Mouse (Mus musculus): ENCODE data around the gene Tmem138. TPM values are rescaled to one million over a fixed set of nuclear protein-coding genes. Genes with fewer than 3 reads are reported as not detected.

The Tmem138 gene
- polyA plus RNA-seq (2014; fragmentation: Illumina TruSeq; extraction: RNeasy Lipid Tissue Mini Kit (QIAGEN cat#74804); ENCODE audit: low replicate concordance) = 2.0 TPM

DNA sequence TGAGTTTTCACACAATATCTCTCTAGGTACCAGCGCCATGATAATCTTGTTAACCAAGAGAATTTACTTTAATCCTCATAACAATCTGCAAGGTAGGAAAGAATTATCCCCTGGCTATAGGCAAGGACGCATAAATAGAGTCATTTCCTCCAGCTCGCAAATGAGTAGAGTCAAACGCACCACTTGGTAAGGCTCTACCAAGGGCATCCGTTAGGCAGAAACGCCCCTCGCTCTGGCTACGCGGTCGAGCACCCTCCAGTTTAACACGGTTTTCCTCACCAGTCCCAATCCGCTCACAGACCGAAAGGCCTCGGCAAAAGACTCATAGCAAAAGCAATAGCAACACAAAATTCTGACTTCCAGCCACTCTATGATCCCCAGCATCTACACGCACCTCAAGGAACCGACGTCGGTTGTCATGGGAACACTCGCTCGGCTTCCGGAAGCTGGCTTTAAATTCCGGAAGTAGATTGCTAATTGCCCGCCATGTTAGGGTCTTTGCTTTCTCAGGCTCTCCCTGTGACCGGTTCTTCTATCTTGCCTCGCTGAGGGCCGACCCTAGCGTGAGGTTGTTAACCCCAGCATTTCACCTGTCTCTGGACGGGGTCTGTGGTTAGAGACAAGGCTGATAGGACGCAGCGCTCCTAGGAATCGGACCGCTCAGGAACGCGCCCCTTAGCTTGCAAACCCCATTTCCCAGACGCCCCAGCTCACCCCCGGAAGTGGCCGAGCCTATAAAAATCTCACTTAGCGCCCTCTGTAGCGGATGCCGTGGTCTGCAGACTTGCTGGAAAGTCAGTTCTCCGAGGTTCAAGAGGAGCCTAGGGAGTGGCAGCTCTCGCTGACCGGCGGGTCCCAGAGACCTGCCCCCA is at the start of gene Tmem138, which contains the start of gene Cyb561a3:
Gene Tmem138, minus strand, starts transcription at position 673 of the 872 bp plus-strand sequence.
Gene Cyb561a3, plus strand, starts transcription at position 483 of the 872 bp plus-strand sequence.

DNA sequence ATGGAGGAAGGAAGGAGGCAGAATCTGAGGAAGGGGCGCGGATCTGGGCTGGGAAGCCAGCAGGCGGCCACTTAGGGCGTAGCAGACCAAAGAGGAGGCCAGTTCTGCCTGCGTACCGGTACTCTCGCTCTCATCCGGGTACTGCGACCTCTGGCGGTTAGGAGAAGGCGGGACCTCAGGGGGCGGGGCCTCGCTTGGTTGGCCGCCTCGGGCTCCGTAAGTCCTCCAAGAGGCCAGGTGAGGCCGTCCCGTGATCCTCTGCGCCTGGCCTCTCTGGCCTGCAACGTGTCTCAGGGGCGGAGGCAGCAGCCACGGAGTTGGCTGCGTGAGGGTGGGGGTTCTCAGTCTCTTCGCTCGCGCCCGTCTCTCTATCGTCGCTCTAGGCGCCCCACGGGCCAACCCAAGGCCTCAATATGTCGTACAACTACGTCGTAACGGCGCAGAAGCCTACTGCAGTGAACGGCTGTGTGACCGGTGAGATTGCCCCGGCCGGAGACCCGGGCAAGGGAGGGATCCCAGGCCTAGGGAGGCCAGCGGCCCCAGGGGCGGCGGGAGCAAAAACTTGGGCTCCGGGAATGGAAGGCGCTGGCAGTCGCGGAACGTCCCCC is 28.2 kb upstream of the Tmem138 start, which contains the start of the genes Ddb1 and Tkfc:
Gene Ddb1, plus strand, starts transcription at position 35 of the 608 bp plus-strand sequence.
Gene Tkfc, minus strand, starts transcription at position 362 of the 608 bp plus-strand sequence.

DNA sequence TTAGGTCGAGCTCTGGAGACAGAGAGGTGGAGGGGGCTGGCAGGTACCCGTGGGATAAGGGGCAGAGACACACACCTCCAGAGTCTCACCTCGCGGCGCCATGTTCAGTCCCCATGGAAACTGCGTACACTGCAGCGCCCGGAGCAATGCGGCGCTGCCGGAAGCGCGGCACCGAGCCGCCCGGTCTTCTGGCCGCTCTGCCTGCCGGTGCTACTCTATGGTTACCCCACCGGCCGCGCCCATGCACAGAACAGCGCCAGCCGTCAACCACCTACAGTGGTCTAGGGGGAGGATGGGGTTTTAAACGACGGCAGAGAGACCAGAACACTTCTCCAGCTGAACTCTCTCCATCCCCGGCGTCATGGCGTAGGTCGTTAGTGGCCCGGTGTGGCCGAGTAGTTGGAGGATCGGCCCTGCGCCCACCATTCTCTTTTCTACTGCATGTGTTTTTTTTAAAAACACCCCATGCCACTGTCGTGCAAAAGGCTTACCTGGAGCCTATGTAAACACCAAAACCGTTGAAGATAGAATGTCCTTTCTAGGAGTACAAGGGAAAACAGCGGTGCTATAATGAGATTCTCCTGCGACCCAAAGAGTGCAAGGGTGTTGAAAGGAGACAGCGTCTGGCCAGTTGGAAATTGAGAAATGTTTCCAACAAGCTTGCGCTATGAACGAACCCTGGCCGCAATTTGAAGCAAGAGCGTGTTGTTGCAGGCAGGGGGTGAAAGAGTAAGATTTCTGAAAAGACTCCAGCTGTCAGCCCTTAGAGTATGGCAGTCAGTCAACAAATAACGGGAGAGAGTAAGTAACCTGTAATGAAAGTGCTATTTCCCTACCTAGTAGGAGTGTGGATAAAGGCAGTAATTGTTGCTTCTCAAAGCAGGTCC is 21.3 kb downstream of the Tmem138 start, which contains the start of gene Tmem216:
Gene Tmem216, minus strand, starts transcription at position 615 of the 887 bp plus-strand sequence.

DNA sequence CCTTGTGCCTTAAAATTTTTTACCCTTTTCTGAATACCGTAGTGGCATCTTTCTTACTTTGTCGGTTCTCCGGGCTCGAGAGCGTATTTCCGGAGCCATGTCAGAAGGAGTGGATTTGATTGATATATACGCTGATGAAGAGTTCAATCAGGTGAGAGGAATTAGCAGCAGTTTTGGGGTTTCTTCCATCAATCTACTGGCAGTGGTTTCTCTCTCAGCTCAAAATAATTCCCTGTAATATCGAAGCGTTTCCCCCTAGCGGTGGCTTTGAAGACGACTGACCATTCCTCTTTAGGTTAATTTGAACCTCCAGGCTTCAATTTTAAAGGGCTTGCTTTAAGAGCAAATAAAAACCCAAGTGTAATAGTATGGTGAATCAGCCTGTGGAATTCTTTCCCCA is 51.3 kb downstream of the Tmem138 start, which contains the start of gene Sdhaf2:
Gene Sdhaf2, minus strand, starts transcription at position 233 of the 400 bp plus-strand sequence.

DNA sequence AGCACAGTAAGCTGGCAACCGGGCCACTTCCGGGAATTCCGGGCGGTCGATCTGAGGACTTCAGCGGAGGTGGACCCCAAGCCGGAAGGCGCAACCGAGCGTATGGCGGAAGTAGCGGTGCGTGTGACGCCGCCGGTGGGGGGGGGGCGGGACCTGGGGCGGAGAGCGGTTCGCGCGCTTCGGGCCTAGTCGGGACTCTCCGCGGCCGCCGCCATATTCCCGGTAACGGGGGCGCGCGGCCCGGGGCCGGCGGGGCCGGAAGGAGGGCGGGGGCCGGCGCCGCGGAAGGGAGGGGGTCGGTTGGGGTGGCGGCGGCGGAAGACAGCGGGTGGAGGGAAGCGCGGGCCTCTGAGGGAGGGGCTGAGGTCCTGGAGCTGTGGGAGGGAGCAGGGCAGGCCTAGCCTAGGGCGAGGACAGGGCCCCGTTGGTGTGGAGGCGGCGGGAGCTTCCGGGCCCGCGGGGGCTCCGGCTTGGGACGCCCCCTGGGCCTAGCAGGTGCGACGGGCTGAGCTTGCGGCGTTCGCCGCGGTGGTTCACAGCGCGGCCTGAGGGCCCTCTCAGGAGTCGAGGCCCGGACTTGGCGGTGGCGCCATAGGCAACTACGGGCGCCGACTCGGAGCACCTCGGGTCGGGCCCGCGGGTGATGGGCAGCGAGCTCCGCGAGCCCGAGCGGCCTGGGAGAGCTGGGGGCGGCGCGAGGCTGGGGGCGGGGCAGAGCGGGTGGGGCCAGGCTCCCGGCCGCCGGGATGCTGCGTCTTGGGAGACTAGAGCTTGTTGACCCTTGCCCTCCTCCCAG is 51.9 kb downstream of the Tmem138 start, which contains the start of gene Cpsf7:
Gene Cpsf7, plus strand, starts transcription at position 161 of the 796 bp plus-strand sequence.

Other genes with a start within 250 kb of the Tmem138 start
- gene Syt7, start 188.3 kb downstream of the Tmem138 start, polyA plus RNA-seq (2014; fragmentation: Illumina TruSeq; extraction: RNeasy Lipid Tissue Mini Kit (QIAGEN cat#74804); ENCODE audit: low replicate concordance) = 1.2 TPM
- not detected for gene Lrrc10b, start 119.9 kb downstream of the Tmem138 start, polyA plus RNA-seq (2014; fragmentation: Illumina TruSeq; extraction: RNeasy Lipid Tissue Mini Kit (QIAGEN cat#74804); ENCODE audit: low replicate concordance)
- not detected for gene Ppp1r32, start 94.4 kb downstream of the Tmem138 start, polyA plus RNA-seq (2014; fragmentation: Illumina TruSeq; extraction: RNeasy Lipid Tissue Mini Kit (QIAGEN cat#74804); ENCODE audit: low replicate concordance)
- 66.4 TPM for gene Cpsf7, start 52.1 kb downstream of the Tmem138 start, polyA plus RNA-seq (2014; fragmentation: Illumina TruSeq; extraction: RNeasy Lipid Tissue Mini Kit (QIAGEN cat#74804); ENCODE audit: low replicate concordance)
- 51.4 TPM for gene Sdhaf2, start 51.2 kb downstream of the Tmem138 start, polyA plus RNA-seq (2014; fragmentation: Illumina TruSeq; extraction: RNeasy Lipid Tissue Mini Kit (QIAGEN cat#74804); ENCODE audit: low replicate concordance)
- gene Tmem216, start 21.1 kb downstream of the Tmem138 start, polyA plus RNA-seq (2014; fragmentation: Illumina TruSeq; extraction: RNeasy Lipid Tissue Mini Kit (QIAGEN cat#74804); ENCODE audit: low replicate concordance) = 1.3 TPM
- 2.1 TPM for gene Cyb561a3, start 190 bp downstream of the Tmem138 start, polyA plus RNA-seq (2014; fragmentation: Illumina TruSeq; extraction: RNeasy Lipid Tissue Mini Kit (QIAGEN cat#74804); ENCODE audit: low replicate concordance)
- 63.5 TPM for gene Ddb1, start 28.0 kb upstream of the Tmem138 start, polyA plus RNA-seq (2014; fragmentation: Illumina TruSeq; extraction: RNeasy Lipid Tissue Mini Kit (QIAGEN cat#74804); ENCODE audit: low replicate concordance)
- 29.7 TPM for gene Tkfc, start 28.3 kb upstream of the Tmem138 start, polyA plus RNA-seq (2014; fragmentation: Illumina TruSeq; extraction: RNeasy Lipid Tissue Mini Kit (QIAGEN cat#74804); ENCODE audit: low replicate concordance)
- 3.6 TPM for gene Vwce, start 56.9 kb upstream of the Tmem138 start, polyA plus RNA-seq (2014; fragmentation: Illumina TruSeq; extraction: RNeasy Lipid Tissue Mini Kit (QIAGEN cat#74804); ENCODE audit: low replicate concordance)
- not detected for gene Pga5, start 100.7 kb upstream of the Tmem138 start, polyA plus RNA-seq (2014; fragmentation: Illumina TruSeq; extraction: RNeasy Lipid Tissue Mini Kit (QIAGEN cat#74804); ENCODE audit: low replicate concordance)
- 1.3 TPM for gene Vps37c, start 111.4 kb upstream of the Tmem138 start, polyA plus RNA-seq (2014; fragmentation: Illumina TruSeq; extraction: RNeasy Lipid Tissue Mini Kit (QIAGEN cat#74804); ENCODE audit: low replicate concordance)
- gene Cd5, start 161.6 kb upstream of the Tmem138 start, polyA plus RNA-seq (2014; fragmentation: Illumina TruSeq; extraction: RNeasy Lipid Tissue Mini Kit (QIAGEN cat#74804); ENCODE audit: low replicate concordance) = not detected